Mouse (Mus musculus): ENCODE data around the gene Adora1.

DNA sequence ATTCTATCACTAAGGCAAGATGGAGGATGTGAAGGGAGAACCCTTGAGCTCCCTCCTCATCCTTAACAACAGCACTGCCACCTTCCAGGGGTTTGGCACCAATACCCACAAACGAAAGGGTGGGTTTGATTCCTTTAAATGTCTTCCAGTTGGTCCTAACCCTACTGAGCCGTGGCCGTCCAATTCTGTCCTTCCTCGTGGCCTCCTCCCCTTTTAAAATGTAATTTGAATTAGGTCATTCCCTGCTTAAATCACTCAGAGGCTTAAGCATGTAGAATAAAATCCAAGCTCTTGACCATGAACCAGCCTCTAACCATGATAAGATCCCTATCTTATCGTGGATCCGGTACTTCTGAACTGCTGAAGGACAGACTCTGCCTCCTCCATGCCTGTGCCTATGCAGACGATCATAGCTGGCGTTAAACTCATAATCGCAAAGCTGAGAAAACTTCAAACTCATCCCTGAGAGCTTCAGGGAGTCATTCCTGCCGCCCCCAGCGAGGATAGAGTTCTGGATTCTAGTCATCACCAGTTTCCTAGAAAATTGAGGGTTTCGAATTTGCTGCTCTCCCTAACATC, 10.5 kb downstream of the Adora1 start:
- TF ChIP-seq TCF3 (IDR thresholded peaks at IDR 0.05; ENCODE audit: insufficient read length, low read depth) (no peak), USF1 (IDR thresholded peaks at IDR 0.05; ENCODE audit: low read depth) (no peak)
